Mouse (Mus musculus): Measurements from ENCODE around the gene Sowahb. TPM values are rescaled to one million over a fixed set of nuclear protein-coding genes. Genes with fewer than 3 reads are reported as not detected.

The Sowahb gene
- polyA plus RNA-seq (2015; fragmentation: Nextera tagmentation; extraction: Ambion mirVana), result 0.84 and 0.91 TPM in 2 replicates

DNA sequence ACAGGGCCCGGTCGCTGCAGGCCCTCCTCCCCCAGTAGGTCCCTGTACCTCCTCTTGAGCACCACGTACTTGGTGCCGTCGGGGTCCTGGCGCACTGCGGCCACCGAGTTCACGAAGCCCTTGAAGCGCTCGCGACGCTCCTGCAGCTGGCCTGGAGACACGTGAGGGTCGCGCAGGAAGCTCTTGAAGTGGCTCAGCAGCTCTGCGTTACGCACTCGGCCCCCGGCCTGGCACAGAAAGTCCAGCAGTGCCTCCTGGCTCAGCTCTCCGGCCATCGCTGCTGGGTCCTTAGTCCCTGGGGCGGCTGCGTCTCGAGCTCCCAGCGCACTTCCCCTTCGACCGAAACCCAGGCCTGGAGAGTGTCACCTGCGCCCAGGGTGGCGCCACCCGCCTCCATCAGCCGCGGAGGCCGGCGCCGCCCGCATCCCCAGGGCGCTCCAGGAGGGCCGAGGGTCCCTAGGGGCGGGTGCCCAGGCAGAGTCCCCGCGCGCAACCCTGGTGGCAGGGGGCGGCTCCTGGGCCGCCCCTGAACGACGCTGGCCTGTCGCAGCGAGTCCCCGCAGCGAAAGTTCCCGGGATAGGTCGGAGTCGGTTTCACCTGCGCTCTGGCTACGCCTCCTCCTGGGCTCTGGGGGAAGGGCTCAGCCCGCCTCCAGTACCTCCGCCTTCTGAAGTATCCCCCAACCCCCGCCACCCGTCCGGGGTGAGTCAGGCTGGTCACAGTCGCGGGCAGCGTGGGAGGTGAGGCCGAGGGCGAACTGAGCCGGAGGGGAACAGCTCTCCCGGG lies at the start of gene Sowahb:
TSS of gene Sowahb (minus strand) at position 439 of the 787 bp plus-strand sequence.

DNA sequence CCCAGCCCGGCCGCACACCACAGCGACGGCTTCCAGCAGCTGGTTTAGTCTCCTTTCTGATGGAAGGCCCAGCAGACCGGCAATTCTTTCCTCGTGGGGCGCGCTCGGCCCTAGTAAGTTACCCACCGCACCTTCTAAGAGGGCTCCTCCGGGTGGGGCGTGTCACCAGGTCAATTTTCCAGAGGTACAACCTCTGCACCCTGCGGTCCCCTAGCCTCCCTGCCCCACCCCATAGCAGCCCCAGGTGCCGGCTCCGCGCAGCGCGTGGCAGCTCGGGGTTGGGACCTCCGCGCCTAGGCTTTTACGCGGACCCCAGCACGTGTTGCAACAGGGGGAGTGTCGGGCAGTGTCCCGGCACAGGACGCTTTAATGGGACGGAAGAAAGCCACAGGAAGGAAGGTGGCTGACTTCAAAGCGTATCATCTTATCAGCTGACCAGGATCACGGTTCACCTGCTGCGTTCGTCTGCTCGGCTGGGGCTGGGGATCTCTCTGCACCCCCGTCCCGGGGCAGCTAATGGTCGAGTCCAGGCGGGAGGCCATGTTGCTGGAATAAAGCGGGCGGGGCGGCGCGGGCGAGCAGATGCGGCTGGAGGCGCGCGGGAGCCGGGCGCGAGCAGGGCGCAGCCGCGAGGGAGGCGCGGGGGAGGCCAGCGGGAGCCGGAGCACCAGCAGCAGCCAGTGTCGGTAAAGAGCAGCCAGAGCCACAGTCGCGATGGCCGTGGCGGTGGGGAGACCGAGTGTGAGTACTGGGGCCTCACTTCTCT lies 48.2 kb upstream of the Sowahb start, which contains the start of gene Sept11:
TSS of gene Sept11 (plus strand) at position 581 of the 766 bp plus-strand sequence.

Other genes with a start within 250 kb of the Sowahb start
- gene Sept11, start 48.4 kb upstream of the Sowahb start, polyA plus RNA-seq (2015; fragmentation: Nextera tagmentation; extraction: Ambion mirVana), result 79.3 and 112 TPM in 2 replicates
- 77.5 and 87.9 TPM in 2 replicates for gene Ccni, start 161.5 kb upstream of the Sowahb start, polyA plus RNA-seq (2015; fragmentation: Nextera tagmentation; extraction: Ambion mirVana)
- gene 2010109A12Rik, start 161.5 kb upstream of the Sowahb start, polyA plus RNA-seq (2015; fragmentation: Nextera tagmentation; extraction: Ambion mirVana), result 0.79 and 1.1 TPM in 2 replicates
- 12.7 and 13.7 TPM in 2 replicates for gene Ccng2, start 222.2 kb upstream of the Sowahb start, polyA plus RNA-seq (2015; fragmentation: Nextera tagmentation; extraction: Ambion mirVana)

Data from urinary bladder, postnatal 0 days (tissue).